Mouse (Mus musculus) thymus, postnatal 0 days (tissue): ENCODE results near the gene Psen2. TPM values are rescaled to one million over a fixed set of nuclear protein-coding genes. Genes with fewer than 3 reads are reported as not detected.
A peak's percentile ranks its signal among the peaks of the same experiment; 100 is the strongest.

Experiments used
- DNase-seq: peaks from one replicate; pipeline ENCODE4 v3.0.0-alpha.2; 2015; ENCODE audit warnings: low spot score
- polyA plus RNA-seq: library from polyadenylated mRNA; unstranded; fragments of >200 nt; fragmentation: Nextera tagmentation; extraction: Ambion mirVana; gene quantifications from 2 replicates; pipeline ENCODE4 v1.2.1, GENCODE M21; 2015

Psen2 gene
- polyA plus RNA-seq, 1 experiment from 2014 or later = 11.6 TPM

DNA sequence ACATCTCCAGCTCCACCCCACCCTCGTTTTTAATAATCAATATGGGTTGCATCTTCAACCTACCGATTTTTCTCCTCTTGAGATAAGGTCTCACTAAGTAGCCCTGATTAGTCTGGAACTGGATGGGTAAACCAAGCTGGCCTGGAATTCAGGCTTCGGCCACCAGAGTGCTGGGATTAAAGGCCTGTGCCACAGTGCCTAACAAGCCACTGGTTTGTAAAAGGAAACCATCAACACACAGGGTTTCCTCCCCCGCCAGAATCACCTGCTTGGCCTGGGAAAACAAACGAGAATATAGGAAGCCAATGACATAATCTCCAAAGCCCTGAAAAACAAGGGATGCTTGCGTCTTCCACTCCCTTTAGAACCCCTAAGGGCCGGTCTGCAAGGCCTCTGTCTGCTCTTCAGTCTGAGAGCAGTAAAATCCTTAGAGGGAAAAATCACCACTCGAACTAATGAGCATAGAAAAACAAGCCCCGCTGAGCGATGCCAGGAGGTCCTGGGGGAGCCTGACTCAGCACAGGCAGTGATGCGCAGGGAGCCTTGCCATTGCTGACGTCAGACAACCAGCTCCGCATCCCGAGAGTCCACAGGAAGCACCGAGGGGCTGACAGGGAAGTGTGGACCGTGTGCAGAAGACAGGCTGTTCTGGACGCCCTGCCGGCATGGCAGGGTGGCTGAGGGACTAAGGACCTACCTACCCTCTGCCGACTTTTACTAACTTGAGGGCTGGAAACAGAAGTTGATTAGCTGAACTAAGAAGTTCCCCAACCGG lies 13.4 kb downstream of the Psen2 start:
- DNase-seq = no peak

DNA sequence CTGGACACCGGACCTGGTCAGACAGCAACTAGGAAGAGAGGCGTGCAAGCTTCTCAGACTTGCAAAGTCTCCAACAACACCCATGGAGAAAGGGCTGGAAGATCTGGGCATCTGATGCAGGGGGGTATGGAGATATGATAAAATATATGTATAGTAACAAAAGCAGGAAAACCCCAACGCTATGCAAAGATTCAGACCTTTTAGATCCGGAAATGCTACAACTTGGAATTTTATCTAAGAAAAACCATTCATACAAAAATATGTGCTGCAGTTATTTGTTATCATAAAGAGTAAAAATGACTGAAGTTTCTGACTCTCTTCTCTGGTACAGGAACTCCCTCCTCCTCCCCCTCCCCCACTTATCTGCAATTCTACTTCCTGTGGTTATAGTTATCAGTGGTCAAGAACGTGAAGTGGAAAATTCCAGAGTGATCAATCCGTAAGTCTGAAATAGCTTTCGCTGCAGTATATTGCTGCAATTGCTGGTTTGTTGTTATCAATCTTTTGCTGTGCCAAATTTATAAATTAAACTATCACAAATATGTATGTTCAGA lies 14.6 kb downstream of the Psen2 start:
- DNase-seq = no peak

DNA sequence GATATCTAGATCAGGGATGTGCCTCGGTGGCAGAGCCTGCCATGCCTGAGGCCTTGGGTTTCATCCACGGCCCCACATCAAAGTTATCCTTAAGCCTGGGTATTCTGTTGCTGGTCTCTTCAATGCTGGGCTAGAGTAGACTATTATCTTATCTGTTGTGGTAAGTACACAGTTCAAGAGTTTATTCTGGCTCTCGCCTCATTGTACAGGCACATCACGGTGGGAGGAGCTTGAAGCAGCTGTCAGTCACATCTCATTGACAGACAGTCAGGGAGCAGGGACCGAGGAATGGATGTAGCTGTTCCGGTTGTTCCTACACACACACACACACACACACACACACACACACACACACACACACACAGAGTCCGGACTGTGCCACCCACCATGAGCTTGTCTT lies 15.3 kb downstream of the Psen2 start:
- DNase-seq = no peak

DNA sequence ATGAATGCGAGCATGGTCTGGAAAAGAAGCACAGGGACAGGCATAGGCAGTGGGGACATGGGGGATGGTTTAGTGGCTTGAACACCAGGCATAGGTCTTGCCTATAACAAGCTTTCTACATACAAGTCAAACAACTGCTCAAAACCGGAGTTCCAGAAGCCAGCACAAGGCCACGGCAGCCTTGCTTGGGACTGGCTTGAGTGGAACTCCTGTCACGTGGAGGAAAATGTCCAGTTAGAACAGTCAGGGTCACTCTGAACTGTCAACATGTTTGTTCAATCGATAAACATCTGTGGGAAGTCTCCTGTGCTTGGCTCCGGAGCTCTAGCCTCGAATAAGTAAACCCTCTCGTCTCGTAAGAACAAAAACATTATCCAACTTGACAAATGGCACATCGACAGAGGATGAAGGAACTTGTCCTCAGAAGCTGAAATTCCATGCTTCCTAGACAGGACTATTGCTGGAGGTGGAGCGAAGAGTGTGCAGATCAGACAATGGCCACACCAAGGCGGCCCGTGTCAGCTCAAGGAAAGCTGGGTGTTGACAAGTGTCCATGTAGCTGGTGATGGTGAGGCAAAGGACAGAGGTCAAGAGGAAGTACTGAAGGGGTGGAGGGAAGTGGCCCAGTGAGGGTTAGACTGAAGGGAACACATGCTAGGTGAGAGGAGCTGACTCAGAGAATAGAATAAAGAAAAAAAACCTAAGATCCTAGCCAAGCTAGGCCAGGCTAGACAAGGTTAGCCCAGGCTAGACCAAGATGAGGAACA lies 17.3 kb downstream of the Psen2 start:
- no peak for DNase-seq

DNA sequence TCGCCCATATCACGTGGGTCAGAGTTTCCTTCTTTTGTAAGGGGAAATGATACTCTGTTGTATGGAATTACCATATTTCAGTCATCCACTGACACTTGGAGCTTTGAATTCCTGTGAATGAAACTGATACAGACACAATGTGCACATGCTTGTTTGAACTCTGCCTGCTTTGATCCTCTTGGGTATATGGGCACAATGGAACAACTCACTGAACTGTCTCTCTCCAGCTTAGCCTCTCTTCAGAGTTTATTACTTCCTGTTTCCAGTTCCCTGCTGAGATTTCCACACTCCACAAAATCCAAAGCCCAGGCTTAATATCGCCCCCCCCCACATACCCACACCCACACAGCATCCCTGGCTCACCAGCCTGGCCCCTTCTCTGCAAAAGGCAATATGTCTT lies 31.5 kb downstream of the Psen2 start:
- DNase-seq = no peak

DNA sequence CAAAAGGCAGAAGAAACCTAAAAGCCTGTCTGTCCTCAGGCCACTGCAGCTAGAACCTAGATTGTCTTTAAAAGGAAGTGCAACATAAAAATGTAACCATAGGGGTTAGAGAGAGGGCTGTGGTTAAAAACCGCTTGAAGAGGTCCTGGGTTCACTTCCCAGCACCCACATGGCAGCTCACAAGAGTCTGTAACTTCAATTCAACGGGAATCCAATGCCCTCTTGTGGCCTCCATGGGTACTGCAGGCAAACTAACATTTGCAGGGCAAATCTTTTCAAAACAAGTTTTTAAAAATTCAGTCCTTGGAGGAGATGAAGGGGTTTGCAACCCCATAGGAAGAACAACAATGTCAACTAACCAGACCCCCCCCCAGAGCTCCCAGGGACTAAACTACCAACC lies 32.7 kb downstream of the Psen2 start:
- peak; percentile 58 for DNase-seq

DNA sequence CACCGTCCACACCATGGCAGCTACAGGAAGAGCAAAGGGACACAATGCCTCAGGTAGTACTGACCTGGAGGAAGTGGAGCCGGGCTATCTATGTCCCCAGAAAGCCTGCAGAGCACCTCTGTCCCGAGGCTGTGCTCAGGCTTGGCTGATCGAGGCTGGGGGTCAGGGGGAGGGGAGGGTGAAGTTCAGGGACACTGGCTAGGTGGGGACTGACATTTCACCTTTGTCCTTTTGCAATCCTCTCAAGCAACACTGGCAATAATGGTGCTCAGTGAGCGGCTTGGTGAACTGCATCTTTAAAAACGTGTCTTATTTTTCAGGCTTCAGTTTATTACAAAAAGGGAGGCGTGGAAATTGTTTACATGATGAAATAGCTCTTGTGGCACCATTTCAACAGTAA lies 33.3 kb downstream of the Psen2 start:
- no peak for DNase-seq

DNA sequence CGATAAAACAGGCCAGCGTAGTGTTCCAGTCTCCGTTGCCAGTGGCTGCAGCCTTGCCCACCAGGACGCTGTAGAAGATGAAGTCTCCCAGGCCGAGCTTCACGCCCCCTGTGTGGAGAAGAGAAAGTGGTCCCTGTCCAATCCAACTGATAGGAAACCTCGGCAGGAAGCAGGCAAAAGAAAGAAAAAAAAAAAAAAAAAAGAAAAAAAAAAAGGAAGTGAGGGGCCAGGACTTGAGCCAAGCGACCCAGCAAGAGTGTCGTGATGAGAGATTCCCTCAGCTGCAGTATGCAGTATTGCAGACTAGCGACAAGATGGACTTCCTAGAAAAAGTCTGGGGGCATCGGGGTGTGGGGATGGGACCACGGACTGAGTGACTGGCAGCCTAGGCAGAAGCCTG lies 34.4 kb downstream of the Psen2 start:
- no peak for DNase-seq

DNA sequence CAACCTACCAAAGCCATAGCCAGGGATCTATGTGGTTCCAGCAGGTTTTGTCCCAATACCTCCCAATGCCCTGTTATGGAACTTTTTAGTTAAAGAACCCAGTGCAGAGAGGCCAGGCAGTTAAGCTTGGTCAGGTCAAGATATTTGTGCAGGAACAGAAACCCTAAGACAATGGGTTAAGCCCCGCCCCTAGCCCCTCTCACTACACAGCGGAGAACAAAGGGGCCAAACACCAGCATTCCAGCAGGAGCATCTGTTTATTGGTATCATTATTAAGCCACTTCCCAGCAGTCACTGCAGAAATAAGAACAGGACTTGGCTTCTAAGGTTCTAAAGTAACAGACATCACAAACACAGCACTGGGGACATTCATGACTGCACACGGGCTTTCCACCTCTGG lies 36.5 kb downstream of the Psen2 start:
- DNase-seq = no peak

DNA sequence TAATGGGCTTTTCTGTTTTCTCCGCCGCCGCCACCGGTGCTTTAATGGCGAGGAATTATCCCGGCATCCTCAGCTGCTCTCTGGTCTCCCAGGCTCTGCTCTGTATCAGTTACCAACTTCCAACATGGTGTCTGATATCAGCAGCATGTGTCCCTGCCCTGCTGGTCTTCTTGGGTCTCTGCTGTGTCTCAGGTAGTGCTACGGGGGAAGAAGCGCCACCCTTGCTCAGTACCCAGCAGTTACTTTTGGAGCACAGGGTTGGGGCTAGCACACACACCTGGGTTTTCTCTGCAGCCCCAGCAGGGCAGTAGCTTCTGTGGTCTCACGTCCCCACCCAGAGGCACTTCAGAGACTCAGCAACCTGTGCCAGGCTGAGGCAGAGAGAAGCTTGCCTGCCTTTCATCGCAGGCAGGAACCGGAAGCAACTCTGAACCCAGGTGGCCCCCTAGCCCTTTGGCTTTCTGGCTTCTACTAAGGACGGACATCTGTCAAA lies 37.0 kb downstream of the Psen2 start:
- peak; percentile 91 for DNase-seq

DNA sequence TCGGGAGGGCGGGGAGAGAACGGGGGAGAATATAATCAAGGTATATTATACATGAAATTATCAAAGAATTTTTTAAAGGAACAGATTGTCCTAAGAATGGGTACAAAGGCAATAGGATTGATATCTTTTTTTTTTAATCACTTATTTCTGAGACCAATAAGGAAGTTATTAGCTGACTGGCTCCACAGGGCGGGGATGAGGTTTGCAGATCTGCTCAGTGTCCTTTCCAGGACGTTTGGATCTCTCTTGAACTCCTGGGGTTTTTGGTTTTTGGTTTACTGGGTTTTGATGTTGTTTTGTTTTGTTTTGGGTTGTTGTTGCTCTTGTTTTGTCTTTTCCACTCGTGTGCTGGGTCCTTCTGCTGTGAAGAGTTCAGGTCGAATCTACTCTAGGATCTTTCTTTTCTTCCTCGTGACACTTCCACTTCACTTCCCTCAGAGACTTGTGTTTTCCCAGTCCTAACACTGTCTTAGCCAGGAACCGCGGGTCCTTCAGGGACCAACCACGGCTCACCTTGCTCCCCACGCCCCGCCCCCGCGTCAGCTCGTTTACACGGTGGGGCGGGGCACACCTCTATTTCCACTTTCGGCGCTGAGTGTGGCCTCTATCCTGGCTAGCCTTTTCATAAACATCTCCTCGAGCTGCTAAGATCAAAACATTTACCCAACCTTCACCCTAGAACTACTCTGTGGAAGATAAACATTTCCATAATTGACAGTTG lies 37.6 kb downstream of the Psen2 start:
- peak; percentile 83 for DNase-seq

DNA sequence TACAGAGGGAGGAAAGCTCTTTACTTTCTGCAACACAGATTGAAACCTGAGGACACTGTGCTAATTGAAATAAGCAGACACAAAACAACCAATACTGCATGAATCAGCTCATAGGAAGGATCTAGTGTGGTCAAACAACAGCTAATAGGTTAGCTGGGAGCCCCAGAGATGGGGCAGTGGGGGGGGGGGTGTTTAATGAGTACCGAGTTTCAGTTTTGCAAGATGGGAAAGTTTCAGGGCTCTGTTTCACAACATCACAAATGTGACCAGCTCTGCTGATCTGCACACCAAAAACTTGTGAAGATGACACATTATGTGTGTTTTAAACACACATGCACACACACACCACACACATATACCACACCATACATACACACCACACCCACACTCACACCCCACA lies 41.2 kb downstream of the Psen2 start:
- DNase-seq = no peak

DNA sequence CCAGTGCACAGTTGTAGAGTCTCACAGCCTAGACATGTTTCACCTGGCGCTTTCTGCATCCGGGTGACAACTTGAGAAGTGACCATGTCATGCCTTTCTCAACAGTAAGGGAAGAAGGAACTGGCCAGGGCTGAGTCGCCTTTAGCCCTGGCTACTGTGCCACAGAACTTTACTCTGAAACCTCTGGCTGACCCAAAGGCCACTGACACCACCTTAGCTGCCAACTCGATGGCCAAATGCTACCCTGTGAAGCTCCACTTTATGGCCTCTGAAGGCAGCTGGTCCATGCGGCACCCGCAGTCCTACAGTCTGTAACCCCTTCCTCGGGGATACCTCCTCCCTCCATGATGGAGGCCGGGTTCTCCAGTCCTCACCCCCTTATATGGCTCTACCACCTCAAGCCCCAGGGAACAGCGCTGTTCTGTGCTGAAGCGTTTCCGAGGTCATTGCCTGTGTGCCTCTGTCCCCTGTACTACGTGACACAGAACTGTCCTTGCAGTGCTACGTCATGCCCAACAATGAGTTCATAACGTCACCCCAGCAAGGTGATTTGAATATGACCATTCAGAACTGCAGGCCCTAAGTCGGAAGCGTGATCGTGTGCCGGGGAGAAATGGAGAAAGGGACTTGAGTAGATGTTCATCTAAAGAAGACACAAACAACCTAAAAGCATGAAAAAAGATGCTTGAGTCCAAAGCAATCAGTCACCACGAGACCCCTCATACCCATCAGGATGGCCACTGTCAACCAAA lies 42.3 kb downstream of the Psen2 start:
- no peak for DNase-seq

DNA sequence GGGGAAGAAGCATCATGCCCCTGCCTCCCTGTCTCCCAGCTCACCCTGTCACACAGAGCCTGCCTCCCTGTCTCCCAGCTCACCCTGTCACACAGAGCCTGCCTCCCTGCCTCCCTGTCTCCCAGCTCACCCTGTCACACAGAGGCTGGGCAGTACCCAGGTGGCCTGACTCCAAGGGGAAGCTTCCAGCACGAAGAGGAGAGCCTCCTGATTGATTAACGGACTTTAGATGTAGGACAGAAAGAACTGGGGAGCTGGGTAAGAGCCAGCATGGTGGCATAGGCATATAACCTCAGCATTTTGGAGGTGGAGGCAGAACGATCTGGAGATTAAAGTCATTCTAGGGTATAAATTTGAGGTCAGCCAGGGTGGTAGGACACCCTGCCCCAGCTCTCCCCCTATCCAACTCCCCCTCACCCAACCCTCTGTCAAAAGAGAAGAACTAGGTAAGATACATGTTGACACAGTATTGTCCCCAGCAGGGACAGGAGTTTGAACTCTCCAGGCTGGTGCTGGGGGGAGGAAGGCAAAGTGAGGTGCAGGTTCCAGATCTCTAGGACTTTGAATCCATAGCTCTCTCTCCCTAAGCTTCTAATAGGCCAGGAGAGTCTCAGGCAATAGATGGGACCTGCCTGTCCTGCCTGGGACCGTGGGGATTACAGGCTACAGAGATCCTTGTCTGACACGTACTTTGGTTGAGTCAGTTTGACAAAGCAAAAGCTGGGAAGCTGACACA lies 46.5 kb downstream of the Psen2 start:
- no peak for DNase-seq

DNA sequence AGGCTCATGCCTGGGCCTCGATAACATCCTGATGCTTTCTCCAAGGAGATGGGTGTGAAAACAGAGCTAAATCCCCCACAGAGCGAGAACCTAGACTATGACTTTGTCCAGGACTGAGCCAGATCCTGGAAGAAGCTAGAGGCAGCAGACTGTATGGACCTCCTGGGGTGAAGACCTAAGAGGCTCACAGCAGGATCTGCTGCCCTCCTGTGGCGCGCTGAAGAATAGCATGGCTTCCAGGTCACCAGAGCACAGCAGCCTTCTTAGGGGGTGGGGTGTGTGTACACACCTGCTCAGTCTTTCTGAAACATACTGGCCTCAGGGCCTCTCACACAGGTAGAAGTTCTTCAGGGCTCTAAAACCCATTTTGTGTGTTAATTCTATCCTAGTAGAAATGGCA lies 48.2 kb downstream of the Psen2 start:
- DNase-seq = peak; percentile 80

DNA sequence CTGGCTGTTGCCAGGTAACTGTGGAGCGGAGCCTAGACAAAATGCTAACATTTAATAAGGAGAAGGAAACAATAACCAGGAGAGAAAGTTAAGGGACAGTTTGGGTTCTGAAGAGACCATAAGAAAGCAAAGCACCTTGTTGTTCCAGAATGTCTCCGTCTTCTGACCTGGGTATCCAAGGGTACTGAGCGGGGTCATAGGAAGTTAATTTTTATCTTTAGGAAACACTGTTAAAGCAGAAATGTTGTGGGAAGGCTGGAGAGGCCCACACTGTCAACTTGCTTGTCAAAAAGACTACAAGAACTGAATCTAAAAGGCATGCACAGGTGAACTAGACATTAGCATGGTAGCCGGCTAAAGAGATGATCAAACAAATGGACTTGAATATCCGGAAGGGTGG lies 50.3 kb downstream of the Psen2 start:
- DNase-seq = no peak

DNA sequence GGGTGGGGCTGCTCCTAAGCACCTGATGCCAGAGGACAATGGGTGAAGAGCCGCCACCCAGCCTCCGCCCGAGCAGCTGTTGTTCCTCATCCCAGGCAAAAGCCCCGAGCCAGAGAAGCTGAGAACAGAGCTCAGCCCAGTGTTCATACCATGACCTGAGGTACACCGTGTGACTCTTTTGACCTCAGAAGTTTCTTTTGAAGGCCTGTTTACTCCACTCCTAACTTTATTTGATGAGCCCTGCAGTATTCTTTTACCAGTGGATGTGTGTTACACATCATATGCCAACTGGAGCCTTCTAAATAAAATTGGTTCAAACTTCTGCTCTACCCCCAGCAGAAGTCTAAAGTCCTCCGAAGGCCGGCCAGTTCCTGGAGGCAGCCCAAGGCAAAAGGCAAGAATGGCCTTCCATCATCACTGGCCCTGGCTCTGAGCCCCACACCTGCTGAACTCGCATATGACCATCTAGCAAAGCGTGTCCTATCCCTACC lies 52.4 kb downstream of the Psen2 start:
- no peak for DNase-seq

DNA sequence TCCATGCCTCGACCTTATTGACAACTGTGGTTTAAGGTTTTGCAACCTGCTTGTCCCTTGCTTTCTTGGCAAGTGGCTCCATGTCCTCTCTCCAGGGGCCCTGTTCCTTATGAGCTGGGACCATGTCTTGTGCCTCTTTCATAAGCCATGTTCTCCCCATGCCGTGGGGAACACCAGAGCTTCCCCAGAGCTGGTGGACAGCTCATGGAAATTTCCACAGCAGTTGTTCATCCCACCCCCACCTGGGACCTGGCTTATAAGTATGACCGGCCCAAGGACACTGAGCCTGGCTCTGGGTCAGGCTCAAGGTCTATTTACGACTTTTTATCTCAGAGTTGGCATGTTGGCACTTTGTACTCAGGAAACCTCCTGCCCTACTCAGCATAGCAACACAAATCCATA lies 53.2 kb downstream of the Psen2 start:
- DNase-seq = no peak

DNA sequence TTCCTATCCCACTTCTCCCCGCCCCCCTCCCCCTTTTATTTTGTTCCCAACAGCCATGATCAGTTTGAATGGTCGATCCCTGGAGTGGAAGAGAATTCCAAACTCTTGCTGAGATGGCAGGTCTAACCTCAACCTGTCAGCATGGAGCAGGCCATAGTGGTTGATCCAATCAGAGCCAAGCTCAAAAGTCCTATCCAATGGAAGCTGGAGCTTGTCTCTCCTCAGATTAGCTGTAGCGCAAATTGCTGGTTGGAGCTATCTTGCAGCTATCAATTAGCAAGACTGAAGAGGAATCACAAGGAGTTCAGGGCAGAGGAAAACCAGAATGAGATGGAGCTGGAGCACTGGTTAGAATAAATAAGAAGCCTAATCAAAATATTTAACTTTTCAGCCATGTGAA lies 54.9 kb downstream of the Psen2 start:
- DNase-seq = no peak

DNA sequence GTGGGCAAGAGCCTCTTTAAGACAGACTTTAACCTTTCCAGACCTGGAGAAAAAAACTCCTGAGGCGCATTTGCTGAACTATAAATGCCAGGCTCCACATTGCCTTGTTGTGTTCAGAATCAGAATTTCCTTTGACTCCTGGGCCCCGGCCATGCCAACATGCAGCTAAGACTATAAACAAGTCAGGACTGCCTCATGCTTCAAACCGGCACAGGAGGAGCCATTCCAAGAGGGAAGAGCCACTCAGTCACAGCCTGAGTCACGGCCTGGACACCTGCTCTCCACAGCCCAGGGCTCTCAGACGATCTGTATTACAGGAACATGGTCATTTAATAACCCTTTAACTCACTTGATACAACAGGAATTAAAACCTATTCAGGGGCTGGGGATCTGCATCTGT lies 62.5 kb downstream of the Psen2 start:
- no peak for DNase-seq
